Mouse (Mus musculus) heart, postnatal 0 days (tissue): Measurements from ENCODE around the gene Ano6. TPM values are rescaled to one million over a fixed set of nuclear protein-coding genes. Genes with fewer than 3 reads are reported as not detected.

Experiments used
- ATAC-seq: fragments of 200-750 bp; cut with Nextera tagmentation; 2 replicates; pipeline ENCODE4 v1.8.0; 2017; ENCODE audit warnings: low read depth, moderate number of reproducible peaks, moderate library complexity; ENCODE audit not compliant: insufficient read depth
- DNase-seq: peaks from one replicate; pipeline ENCODE4 v3.0.0-alpha.2; 2016; ENCODE audit warnings: low spot score
- H3K27ac ChIP-seq: fragments of 300-500 bp; sonication (generic); 2 replicates; pipeline ENCODE4 v1.5.1; 2014; ENCODE audit warnings: low read depth, mild to moderate bottlenecking
- H3K27me3 ChIP-seq: fragments of 300-500 bp; sonication (generic); 2 replicates; pipeline ENCODE4 v1.6.1; 2014; ENCODE audit warnings: low read length, mixed read lengths; ENCODE audit not compliant: control insufficient read depth, insufficient read depth
- H3K36me3 ChIP-seq: fragments of 300-500 bp; sonication (generic); replicated peaks from 2 replicates; pipeline ENCODE4 v1.6.1; 2014; ENCODE audit warnings: low read length, mixed read lengths; ENCODE audit not compliant: control insufficient read depth, insufficient read depth
- H3K4me1 ChIP-seq: fragments of 300-500 bp; sonication (generic); 2 replicates; pipeline ENCODE4 v1.6.1; 2014; ENCODE audit warnings: antibody characterized with exemption; ENCODE audit not compliant: control insufficient read depth, insufficient read depth
- H3K4me2 ChIP-seq: fragments of 300-500 bp; sonication (generic); 2 replicates; pipeline ENCODE4 v1.6.1; 2014; ENCODE audit warnings: low read depth, mild to moderate bottlenecking, low read length, moderate library complexity
- H3K4me3 ChIP-seq: fragments of 300-500 bp; sonication (generic); 2 replicates; pipeline ENCODE4 v1.5.1; 2014; ENCODE audit warnings: low read depth, low read length
- H3K9ac ChIP-seq: fragments of 300-500 bp; sonication (generic); replicated peaks from 2 replicates; pipeline ENCODE4 v1.6.1; 2014; ENCODE audit warnings: low read depth, low read length, mixed read lengths
- H3K9me3 ChIP-seq: fragments of 300-500 bp; sonication (generic); replicated peaks from 2 replicates; pipeline ENCODE4 v1.6.1; 2016; ENCODE audit warnings: low read length; ENCODE audit not compliant: control insufficient read depth
- CTCF ChIP-seq: IDR thresholded peaks from 2 replicates; pipeline ENCODE4 v1.5.1; 2016; ENCODE audit warnings: antibody characterized with exemption, control low read depth, low read depth
- EP300 ChIP-seq: IDR thresholded peaks from 2 replicates; pipeline ENCODE4 v1.6.1; 2016; ENCODE audit warnings: antibody characterized with exemption, low read depth
- WGBS: fragments of 180-500 bp; shearing (Covaris S2); extraction: QIAGEN DNeasy Blood & Tissue Kit; methylation state at CpG from one replicate; pipeline ENCODE4 v1.1.7; 2014; 5-methylcytosine and 5-hydroxymethylcytosine counted together
- polyA plus RNA-seq: library from polyadenylated mRNA; unstranded; fragments of >200 nt; fragmentation: Nextera tagmentation; extraction: Ambion mirVana; gene quantifications from 2 replicates; pipeline ENCODE4 v1.2.1, GENCODE M21; 2015
- total RNA-seq: library from RNA; depleted of rRNA; stranded (reverse); fragments of >200 nt; gene quantifications from 2 replicates; pipeline ENCODE4 v1.2.3, GENCODE M21; 2014; ENCODE audit warnings: low replicate concordance

Gene Ano6
- total and polyA plus RNA-seq, 2 experiments from 2014 or later, result 14.2 to 26.5 TPM

GRCm38 (mm10) chr15:95949336-95949735, 158.7 kb downstream of the Ano6 start:
- H3K36me3 ChIP-seq, result peaks cover 46% of the 10 kb centered on the region
- H3K4me2 ChIP-seq, result no peak overlapping the region
- H3K9ac ChIP-seq, result no peak overlapping the region
- 84% methylated on average over 13 of the region's 13 CpGs for WGBS
- no peak overlapping the region for H3K4me3 ChIP-seq
- H3K27me3 ChIP-seq, result no peaks in the 10 kb centered on the region
- DNase-seq (no peak), ATAC-seq (no peak)
- no peak overlapping the region for H3K27ac ChIP-seq
- no peaks in the 10 kb centered on the region for H3K9me3 ChIP-seq
- H3K4me1 ChIP-seq, result peaks cover 5% of the 10 kb centered on the region; the same call in 1 of the 2 replicates
- TF ChIP-seq EP300 (no peak), CTCF (no peak)

GRCm38 (mm10) chr15:95951497-95951896, 160.9 kb downstream of the Ano6 start:
- ATAC-seq, result no peak
- no peak for DNase-seq
- Histone ChIP-seq H3K4me2 (no peak overlapping the region), H3K9ac (no peak overlapping the region), H3K9me3 (no peaks in the 10 kb centered on the region), H3K36me3 (peaks cover 44% of the 10 kb centered on the region), H3K27ac (peak overlapping the region; percentile 7), H3K27me3 (no peaks in the 10 kb centered on the region), H3K4me3 (no peak overlapping the region), H3K4me1 (peaks cover 5% of the 10 kb centered on the region; the same call in 1 of the 2 replicates)
- 46% methylated on average over 5 of the region's 5 CpGs for WGBS
- TF ChIP-seq EP300, result no peak
- TF ChIP-seq CTCF, result no peak

- H3K4me1 ChIP-seq, result peaks cover 4% of the 10 kb centered on the region; the same call in 1 of the 2 replicates
- no peak for DNase-seq
- H3K4me2 ChIP-seq, result no peak overlapping the region
- no peak overlapping the region for H3K4me3 ChIP-seq
- H3K27me3 ChIP-seq, result no peaks in the 10 kb centered on the region
- H3K36me3 ChIP-seq, result peaks cover 28% of the 10 kb centered on the region
- H3K27ac ChIP-seq, result no peak overlapping the region
- H3K9me3 ChIP-seq, result no peaks in the 10 kb centered on the region
- no peak for ATAC-seq
- TF ChIP-seq EP300 (no peak), CTCF (no peak)
- WGBS, result 39% methylated on average over 3 of the region's 3 CpGs
- no peak overlapping the region for H3K9ac ChIP-seq
Observed at GRCm38 (mm10) chr15:95956692-95957091, 166.0 kb downstream of the Ano6 start.

GRCm38 (mm10) chr15:95962411-95963123, 171.9 kb downstream of the Ano6 start:
- Histone ChIP-seq H3K4me1 (no peaks in the 10 kb centered on the region), H3K4me2 (no peak overlapping the region), H3K27ac (no peak overlapping the region), H3K9ac (no peak overlapping the region), H3K27me3 (no peaks in the 10 kb centered on the region), H3K9me3 (no peaks in the 10 kb centered on the region), H3K36me3 (peaks cover 38% of the 10 kb centered on the region), H3K4me3 (no peak overlapping the region)
- ATAC-seq, result no peak
- TF ChIP-seq EP300, result no peak
- TF ChIP-seq CTCF, result no peak
- DNase-seq, result no peak
- 83% methylated on average over 3 of the region's 3 CpGs for WGBS

GRCm38 (mm10) chr15:95963124-95963482, 172.5 kb downstream of the Ano6 start:
- no peak overlapping the region for H3K9ac ChIP-seq
- DNase-seq (no peak), ATAC-seq (no peak)
- no peaks in the 10 kb centered on the region for H3K9me3 ChIP-seq
- WGBS, result 82% methylated on average over 10 of the region's 10 CpGs
- no peak overlapping the region for H3K4me3 ChIP-seq
- no peak overlapping the region for H3K27ac ChIP-seq
- no peaks in the 10 kb centered on the region for H3K4me1 ChIP-seq
- peaks cover 38% of the 10 kb centered on the region for H3K36me3 ChIP-seq
- no peaks in the 10 kb centered on the region for H3K27me3 ChIP-seq
- TF ChIP-seq CTCF (no peak), EP300 (no peak)
- H3K4me2 ChIP-seq, result no peak overlapping the region
